Mouse (Mus musculus) left cerebral cortex, adult 8-10 months (tissue): ENCODE data around the gene Ak3. TPM values are rescaled to one million over a fixed set of nuclear protein-coding genes. Genes with fewer than 3 reads are reported as not detected.

Experiments
- DNase-seq, 2 experiments: peaks; one replicate each; pipeline ENCODE4 v3.0.0; 2022; ENCODE audit warnings: low spot score in 2 of 2
- total RNA-seq, 4 experiments: library from RNA; stranded (reverse); gene quantifications; 2 replicates each; pipeline ENCODE4 v1.2.4; 2022

Ak3 gene
- total RNA-seq, 4 experiments from 2014 or later: 51.7 to 57.6 (median 54.8) TPM

DNA sequence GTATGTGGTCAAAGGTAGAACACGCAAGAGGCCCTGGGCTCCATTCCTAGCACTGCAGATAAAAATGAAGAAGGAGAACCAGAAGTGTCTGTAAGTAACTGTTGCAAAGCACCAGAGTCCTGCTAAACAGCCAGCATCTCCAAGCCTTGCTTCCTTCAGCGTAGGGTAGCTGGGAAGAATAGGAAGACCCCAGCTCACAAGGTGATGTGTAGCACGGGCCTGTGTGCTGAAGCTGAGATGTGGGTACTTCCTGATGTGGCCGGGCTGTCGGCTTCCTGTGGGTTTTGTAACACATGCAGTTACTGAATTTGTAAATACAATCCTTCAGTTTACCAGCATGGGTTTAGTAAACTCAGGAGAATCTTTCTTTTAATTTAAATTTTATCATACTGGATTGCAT is 52.4 kb downstream of the Ak3 start:
- DNase-seq: no peak

- DNase-seq: peak in 1 of 2 experiments; percentile 53
Measured at GRCm38 (mm10) chr19:28994870-28995269, 52.9 kb downstream of the Ak3 start.

- no peak for DNase-seq
Measured at GRCm38 (mm10) chr19:28991391-28991790, 56.4 kb downstream of the Ak3 start.

DNA sequence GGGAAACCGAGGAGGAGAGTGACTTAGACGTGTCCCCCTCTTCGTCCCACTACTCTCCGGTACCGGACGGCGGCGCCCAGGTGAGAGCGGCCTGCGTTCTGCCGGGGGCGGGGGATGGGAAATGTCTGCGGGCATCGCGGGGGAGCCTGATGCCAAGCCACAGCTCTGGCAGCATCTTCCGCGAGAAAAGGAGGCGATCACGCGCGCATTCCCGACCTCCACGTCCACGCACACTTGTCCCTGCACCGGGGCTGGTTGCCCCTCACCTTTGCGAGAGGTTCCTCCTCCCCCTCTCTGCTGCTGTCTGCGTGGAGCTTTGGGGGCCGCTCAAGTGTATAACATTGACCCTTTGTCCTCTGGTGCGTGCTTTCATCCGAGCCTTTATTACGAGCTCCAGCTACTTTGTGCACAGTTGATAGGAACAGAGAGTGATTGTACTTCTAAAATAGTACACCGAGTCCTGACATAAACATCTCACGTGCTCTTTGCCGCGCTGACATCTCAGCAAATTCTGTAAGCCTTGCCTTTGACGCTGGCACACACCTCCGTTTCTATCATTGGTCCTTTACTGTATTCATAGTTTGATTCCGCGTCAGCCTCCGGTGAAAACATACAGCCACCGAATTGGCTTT is 57.1 kb downstream of the Ak3 start:
- peak; percentile 33 to 34 for DNase-seq

GRCm38 (mm10) chr19:28990194-28990589 is 57.6 kb downstream of the Ak3 start, which contains the start of gene Cdc37l1:
Cdc37l1 (plus strand) TSS chr19:28990352.
- peak; percentile 95 to 96 for DNase-seq

- DNase-seq: no peak
Measured at GRCm38 (mm10) chr19:28989515-28989914, 58.2 kb downstream of the Ak3 start.

- DNase-seq: no peak
Measured at GRCm38 (mm10) chr19:28982617-28983016, 65.1 kb downstream of the Ak3 start.

GRCm38 (mm10) chr19:28974862-28975611 is 72.7 kb downstream of the Ak3 start:
- DNase-seq: peak; percentile 70 to 85

Other genes with a start within 250 kb of the Ak3 start
- 100 to 1,000 TPM in 1 of 4 experiments, 10 to 100 TPM in 3; 98.1 to 102 (median 98.6) TPM for gene Slc1a1, start 212.9 kb downstream of the Ak3 start, total RNA-seq
- gene Plpp6, start 84.0 kb downstream of the Ak3 start, total RNA-seq: 10 to 100 TPM; 43.3 to 47.7 (median 45.6) TPM
- gene 4430402I18Rik, start 80.2 kb downstream of the Ak3 start, total RNA-seq: 1 to 10 TPM; 5.0 to 7.8 (median 7.2) TPM
- 100 to 1,000 TPM; 102 to 105 (median 104) TPM for gene Cdc37l1, start 57.6 kb downstream of the Ak3 start, total RNA-seq
- 10 to 100 TPM; 17.8 to 21.1 (median 19.4) TPM for gene Rcl1, start 53.4 kb upstream of the Ak3 start, total RNA-seq
- gene Jak2, start 203.9 kb upstream of the Ak3 start, total RNA-seq: 10 to 100 TPM; 34.2 to 39.8 (median 35.1) TPM